Mouse (Mus musculus): ENCODE data around the gene Xdh.

GRCm38 (mm10) chr17:73946856-73947255 is 3.1 kb downstream of the Xdh start:
- TF ChIP-seq CTCF (IDR thresholded peaks at IDR 0.05; ENCODE audit: borderline replicate concordance, insufficient read depth, low read depth, low read length): no peak
- no peak for TF ChIP-seq POLR2A (IDR thresholded peaks at IDR 0.05; ENCODE audit: borderline replicate concordance, insufficient read depth, low read length)

Measured in cerebellum, adult 2 months (tissue).